Mouse (Mus musculus) mouse embryonic stem cell (cell line): ENCODE data around the gene Tigd4.

Experiments
- in situ Hi-C, 2 experiments: fragments of 300-500 bp; cut with MboI; formaldehyde crosslinking; loops; 1 replicate in 1 of 2; 3 replicates in 1 of 2; pipeline ENCODE4 v1.14.3; 2019 to 2020; ENCODE audit warnings: low sequenced_read_pairs in 2 of 2, low pct_unique_long_range_greater_than_20kb in 1 of 2, mixed read lengths in 1 of 2; ENCODE audit not compliant: unreplicated experiment in 1 of 2

Gene Tigd4

GRCm38 (mm10) chr3:84601870-84602495, 8.6 kb downstream of the Tigd4 start:
- in situ Hi-C loops = no loop called here

- in situ Hi-C loops = no loop called here
Measured at GRCm38 (mm10) chr3:84602759-84603158, 9.4 kb downstream of the Tigd4 start.

- in situ Hi-C loops = no loop called here
Measured at GRCm38 (mm10) chr3:84603212-84603611, 9.8 kb downstream of the Tigd4 start.

GRCm38 (mm10) chr3:84610183-84610710, 16.9 kb downstream of the Tigd4 start:
- in situ Hi-C loops = no loop called here

- in situ Hi-C loops = no loop called here
Measured at GRCm38 (mm10) chr3:84615050-84615855, 21.9 kb downstream of the Tigd4 start.

GRCm38 (mm10) chr3:84615856-84616225, 22.5 kb downstream of the Tigd4 start:
- in situ Hi-C loops = no loop called here

- in situ Hi-C loops = no loop called here
Measured at GRCm38 (mm10) chr3:84618627-84619026, 25.3 kb downstream of the Tigd4 start.

- in situ Hi-C loops = no loop called here
Measured at GRCm38 (mm10) chr3:84619056-84619455, 25.7 kb downstream of the Tigd4 start.

- in situ Hi-C loops = no loop called here
Measured at GRCm38 (mm10) chr3:84619725-84620124, 26.4 kb downstream of the Tigd4 start.

- in situ Hi-C loops = no loop called here
Measured at GRCm38 (mm10) chr3:84622026-84622425, 28.7 kb downstream of the Tigd4 start.

- in situ Hi-C loops = no loop called here
Measured at GRCm38 (mm10) chr3:84631586-84631985, 38.2 kb downstream of the Tigd4 start.

- in situ Hi-C loops = no loop called here
Measured at GRCm38 (mm10) chr3:84637095-84637494, 43.7 kb downstream of the Tigd4 start.

GRCm38 (mm10) chr3:84637890-84638578, 44.7 kb downstream of the Tigd4 start:
- in situ Hi-C loops = no loop called here

- in situ Hi-C loops = no loop called here
Measured at GRCm38 (mm10) chr3:84638858-84639257, 45.5 kb downstream of the Tigd4 start.

- in situ Hi-C loops = no loop called here
Measured at GRCm38 (mm10) chr3:84639767-84640500, 46.6 kb downstream of the Tigd4 start.

GRCm38 (mm10) chr3:84640536-84640935, 47.2 kb downstream of the Tigd4 start:
- in situ Hi-C loops = no loop called here

GRCm38 (mm10) chr3:84641391-84641790, 48.0 kb downstream of the Tigd4 start:
- in situ Hi-C loops = no loop called here

GRCm38 (mm10) chr3:84642942-84643341, 49.6 kb downstream of the Tigd4 start:
- in situ Hi-C loops = no loop called here
